Mouse (Mus musculus): ENCODE data around the gene Lrrc4c. TPM values are rescaled to one million over a fixed set of nuclear protein-coding genes. Genes with fewer than 3 reads are reported as not detected.

The Lrrc4c gene
- polyA plus RNA-seq, 1 experiment, result 19.9 TPM

- 91% methylated on average over 4 of the region's 4 CpGs for WGBS
- TF ChIP-seq POLR2A (IDR thresholded peaks at IDR 0.05; ENCODE audit: borderline replicate concordance, insufficient read depth, low read length) (no peak), CTCF (IDR thresholded peaks at IDR 0.05; ENCODE audit: borderline replicate concordance, insufficient read depth, low read depth, low read length) (no peak)
- DNase-seq, result no peak
- Histone ChIP-seq H3K4me1 (ENCODE audit: control insufficient read depth, insufficient read depth, low read length) (no peaks in the 10 kb centered on the region), H3K4me3 (replicated peaks; ENCODE audit: insufficient read depth, low read depth, low read length) (no peak overlapping the region), H3K27ac (ENCODE audit: insufficient read depth, low read length) (no peak overlapping the region), H3K27me3 (ENCODE audit: control insufficient read depth, insufficient read depth, low read length) (no peaks in the 10 kb centered on the region)
Measured at GRCm38 (mm10) chr2:97178399-97178798, 860.4 kb downstream of the Lrrc4c start.

GRCm38 (mm10) chr2:97196968-97197606 lies 879.1 kb downstream of the Lrrc4c start:
- Histone ChIP-seq H3K4me1 (ENCODE audit: control insufficient read depth, insufficient read depth, low read length) (no peaks in the 10 kb centered on the region), H3K27ac (ENCODE audit: insufficient read depth, low read length) (no peak overlapping the region), H3K27me3 (ENCODE audit: control insufficient read depth, insufficient read depth, low read length) (no peaks in the 10 kb centered on the region), H3K4me3 (replicated peaks; ENCODE audit: insufficient read depth, low read depth, low read length) (no peak overlapping the region)
- TF ChIP-seq CTCF (IDR thresholded peaks at IDR 0.05; ENCODE audit: borderline replicate concordance, insufficient read depth, low read depth, low read length) (no peak), POLR2A (IDR thresholded peaks at IDR 0.05; ENCODE audit: borderline replicate concordance, insufficient read depth, low read length) (no peak)
- no peak for DNase-seq
- 59% methylated on average over 4 of the region's 4 CpGs for WGBS

- H3K4me3 ChIP-seq (replicated peaks; ENCODE audit: insufficient read depth, low read depth, low read length), result no peak overlapping the region
- no peaks in the 10 kb centered on the region for H3K4me1 ChIP-seq (ENCODE audit: control insufficient read depth, insufficient read depth, low read length)
- no peak for TF ChIP-seq POLR2A (IDR thresholded peaks at IDR 0.05; ENCODE audit: borderline replicate concordance, insufficient read depth, low read length)
- no peak for TF ChIP-seq CTCF (IDR thresholded peaks at IDR 0.05; ENCODE audit: borderline replicate concordance, insufficient read depth, low read depth, low read length)
- 13% methylated on average over 3 of the region's 3 CpGs for WGBS
- H3K27me3 ChIP-seq (ENCODE audit: control insufficient read depth, insufficient read depth, low read length), result no peaks in the 10 kb centered on the region
- H3K27ac ChIP-seq (ENCODE audit: insufficient read depth, low read length), result no peak overlapping the region
- DNase-seq, result peak; percentile 61 to 95
Measured at GRCm38 (mm10) chr2:97232966-97233365, 915.0 kb downstream of the Lrrc4c start.

GRCm38 (mm10) chr2:97234074-97234473 lies 916.1 kb downstream of the Lrrc4c start:
- TF ChIP-seq CTCF (IDR thresholded peaks at IDR 0.05; ENCODE audit: borderline replicate concordance, insufficient read depth, low read depth, low read length) (no peak), POLR2A (IDR thresholded peaks at IDR 0.05; ENCODE audit: borderline replicate concordance, insufficient read depth, low read length) (no peak)
- no peaks in the 10 kb centered on the region for H3K4me1 ChIP-seq (ENCODE audit: control insufficient read depth, insufficient read depth, low read length)
- H3K27me3 ChIP-seq (ENCODE audit: control insufficient read depth, insufficient read depth, low read length), result no peaks in the 10 kb centered on the region
- no peak overlapping the region for H3K27ac ChIP-seq (ENCODE audit: insufficient read depth, low read length)
- H3K4me3 ChIP-seq (replicated peaks; ENCODE audit: insufficient read depth, low read depth, low read length), result no peak overlapping the region
- peak in 1 of 2 experiments; percentile 12 for DNase-seq
- WGBS, result 76% methylated on average over 1 of the region's 1 CpGs

GRCm38 (mm10) chr2:97274651-97275050 lies 956.7 kb downstream of the Lrrc4c start:
- Histone ChIP-seq H3K27ac (ENCODE audit: insufficient read depth, low read length) (no peak overlapping the region), H3K27me3 (ENCODE audit: control insufficient read depth, insufficient read depth, low read length) (no peaks in the 10 kb centered on the region), H3K4me3 (replicated peaks; ENCODE audit: insufficient read depth, low read depth, low read length) (no peak overlapping the region), H3K4me1 (ENCODE audit: control insufficient read depth, insufficient read depth, low read length) (no peaks in the 10 kb centered on the region)
- no peak for TF ChIP-seq CTCF (IDR thresholded peaks at IDR 0.05; ENCODE audit: borderline replicate concordance, insufficient read depth, low read depth, low read length)
- WGBS, result 47% methylated on average over 2 of the region's 2 CpGs
- DNase-seq, result no peak

- no peak overlapping the region for H3K4me3 ChIP-seq (replicated peaks; ENCODE audit: insufficient read depth, low read depth, low read length)
- no peak overlapping the region for H3K27ac ChIP-seq (ENCODE audit: insufficient read depth, low read length)
Measured at GRCm38 (mm10) chr2:97284986-97285385, 967.0 kb downstream of the Lrrc4c start.

GRCm38 (mm10) chr2:97294216-97294615 lies 976.2 kb downstream of the Lrrc4c start:
- peaks cover under 1% of the 10 kb centered on the region; the same call in 1 of the 2 replicates for H3K4me1 ChIP-seq (ENCODE audit: control insufficient read depth, insufficient read depth, low read length)
- WGBS, result 64% methylated on average over 3 of the region's 3 CpGs
- no peaks in the 10 kb centered on the region for H3K27me3 ChIP-seq (ENCODE audit: control insufficient read depth, insufficient read depth, low read length)
- no peak overlapping the region for H3K4me3 ChIP-seq (replicated peaks; ENCODE audit: insufficient read depth, low read depth, low read length)
- no peak for DNase-seq
- H3K27ac ChIP-seq (ENCODE audit: insufficient read depth, low read length), result no peak overlapping the region
- TF ChIP-seq POLR2A (IDR thresholded peaks at IDR 0.05; ENCODE audit: borderline replicate concordance, insufficient read depth, low read length) (no peak), CTCF (IDR thresholded peaks at IDR 0.05; ENCODE audit: borderline replicate concordance, insufficient read depth, low read depth, low read length) (no peak)

More at GRCm38 (mm10) chr2:97284986-97285385, 967.0 kb downstream of the Lrrc4c start:
- TF ChIP-seq POLR2A (IDR thresholded peaks at IDR 0.05; ENCODE audit: borderline replicate concordance, insufficient read depth, low read length) (no peak), CTCF (IDR thresholded peaks at IDR 0.05; ENCODE audit: borderline replicate concordance, insufficient read depth, low read depth, low read length) (no peak)
- DNase-seq, result no peak
- Histone ChIP-seq H3K27me3 (ENCODE audit: control insufficient read depth, insufficient read depth, low read length) (no peaks in the 10 kb centered on the region), H3K4me1 (ENCODE audit: control insufficient read depth, insufficient read depth, low read length) (no peaks in the 10 kb centered on the region)

- Histone ChIP-seq H3K27me3 (ENCODE audit: control insufficient read depth, insufficient read depth, low read length) (no peaks in the 10 kb centered on the region), H3K4me3 (replicated peaks; ENCODE audit: insufficient read depth, low read depth, low read length) (no peak overlapping the region), H3K4me1 (ENCODE audit: control insufficient read depth, insufficient read depth, low read length) (peaks cover 6% of the 10 kb centered on the region; the same call in 1 of the 2 replicates), H3K27ac (ENCODE audit: insufficient read depth, low read length) (no peak overlapping the region)
- no peak for TF ChIP-seq CTCF (IDR thresholded peaks at IDR 0.05; ENCODE audit: borderline replicate concordance, insufficient read depth, low read depth, low read length)
- TF ChIP-seq POLR2A (IDR thresholded peaks at IDR 0.05; ENCODE audit: borderline replicate concordance, insufficient read depth, low read length), result no peak
- DNase-seq, result peak; percentile 79 to 84
- 42% methylated on average over 2 of the region's 2 CpGs for WGBS
Measured at GRCm38 (mm10) chr2:97299704-97300103, 981.7 kb downstream of the Lrrc4c start.

All from cerebellum, adult 2 months (tissue).